Mouse (Mus musculus) right cerebral cortex, adult 2 months (tissue): ENCODE measurements around the gene 4931408C20Rik.

Experiments used
- DNase-seq, 2 experiments: peaks; one replicate each; pipeline ENCODE4 v3.0.0; 2021 to 2022; ENCODE audit warnings: low spot score in 2 of 2

Gene 4931408C20Rik

DNA sequence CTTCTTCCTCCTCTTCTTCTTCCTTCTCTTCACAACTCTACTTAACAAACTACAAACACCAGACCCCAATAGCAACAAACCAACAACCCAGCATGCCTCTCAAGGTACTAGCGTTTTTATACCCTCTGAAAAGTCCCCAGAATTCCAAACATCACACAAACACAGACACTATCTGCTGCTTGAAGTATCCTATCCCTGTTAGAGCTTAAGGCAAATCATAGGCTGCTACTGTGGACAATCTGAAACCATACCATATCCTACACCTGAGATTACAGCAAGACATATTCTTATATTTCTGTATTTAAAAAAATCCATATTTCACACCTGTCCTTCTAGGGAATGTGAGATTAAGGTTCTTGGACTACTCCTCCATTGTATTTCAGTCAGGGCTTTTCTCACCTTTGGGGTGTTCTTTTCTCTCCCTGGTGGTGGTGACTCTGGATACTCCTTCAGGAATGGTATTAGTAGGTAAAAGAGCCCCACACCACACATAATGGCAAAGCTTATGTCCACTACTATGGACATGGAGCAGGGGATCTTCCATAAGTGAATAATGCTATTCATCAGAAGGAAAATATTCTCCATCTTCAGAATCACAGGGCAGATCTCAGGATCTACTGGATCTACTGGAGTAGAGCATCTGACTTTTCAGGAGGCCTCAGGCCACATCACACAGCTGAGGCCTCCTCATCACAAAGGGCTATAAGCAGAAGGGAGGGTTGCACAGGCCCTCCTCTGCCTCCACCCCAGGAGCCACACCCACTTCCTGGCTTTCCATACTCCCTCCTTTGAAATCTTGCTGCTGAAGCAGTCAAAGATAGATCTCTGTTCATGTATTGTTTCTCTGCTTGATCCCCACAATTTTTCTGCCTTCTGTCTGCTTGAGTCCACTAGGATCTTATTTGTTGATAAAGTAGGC, at the start of gene 4931408C20Rik:
Gene 4931408C20Rik (minus strand): TSS at position 619 of the 919 bp plus-strand sequence.
- DNase-seq = peak; percentile 4 to 10

DNA sequence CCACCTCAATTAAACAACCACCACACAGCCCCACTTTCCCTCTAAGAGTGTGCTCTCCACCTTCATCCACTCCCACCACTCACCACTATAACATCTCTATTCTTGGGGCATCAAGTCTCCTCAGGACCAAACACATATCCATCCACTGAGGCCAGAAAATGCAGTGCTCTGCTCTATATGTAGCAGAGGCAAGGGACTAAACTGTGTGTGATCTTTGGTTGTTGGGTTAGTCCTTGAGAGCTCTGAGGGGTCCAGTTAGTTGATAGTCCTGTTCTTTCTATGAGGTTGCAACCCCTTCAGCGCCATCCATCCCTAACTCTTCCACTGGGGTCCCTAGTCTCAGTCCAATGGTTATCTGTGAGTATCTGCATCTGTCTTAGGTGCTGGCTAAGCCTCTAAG, 666 bp upstream of the 4931408C20Rik start:
- no peak for DNase-seq

DNA sequence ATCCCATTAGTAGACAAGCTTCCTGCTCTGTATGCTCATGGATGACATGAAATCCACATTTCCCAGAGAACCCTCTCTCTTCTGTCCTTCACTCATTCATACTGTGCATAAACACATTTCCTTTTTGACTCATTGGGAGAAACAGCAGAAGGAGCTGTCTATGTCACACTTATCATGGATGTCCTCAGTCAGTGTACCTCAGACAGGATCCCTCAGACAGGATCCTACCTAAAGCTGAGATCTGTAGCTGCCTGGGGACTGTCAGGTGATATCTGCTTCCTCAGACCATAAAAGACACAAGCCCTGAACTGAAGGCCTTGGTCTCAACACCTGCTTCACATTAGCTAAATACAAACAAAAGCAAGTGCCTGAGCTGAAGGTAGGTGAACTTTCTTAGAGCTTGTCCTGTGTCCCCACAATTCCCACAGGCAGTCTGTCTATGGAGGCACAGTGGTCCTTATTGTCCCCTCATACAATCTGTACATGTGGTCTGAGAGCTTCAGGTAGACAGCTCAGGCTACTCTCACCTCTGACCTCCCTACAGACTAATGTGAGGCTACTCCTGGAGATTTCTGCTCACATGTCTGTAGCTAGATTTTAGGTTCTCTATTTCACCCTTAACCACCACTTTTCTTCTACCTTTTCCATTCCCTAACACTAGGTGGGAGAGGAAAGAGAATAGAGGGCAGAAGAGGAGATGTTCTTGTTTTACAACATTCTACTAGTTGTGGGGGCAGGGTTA, 1.1 kb downstream of the 4931408C20Rik start:
- DNase-seq = no peak

DNA sequence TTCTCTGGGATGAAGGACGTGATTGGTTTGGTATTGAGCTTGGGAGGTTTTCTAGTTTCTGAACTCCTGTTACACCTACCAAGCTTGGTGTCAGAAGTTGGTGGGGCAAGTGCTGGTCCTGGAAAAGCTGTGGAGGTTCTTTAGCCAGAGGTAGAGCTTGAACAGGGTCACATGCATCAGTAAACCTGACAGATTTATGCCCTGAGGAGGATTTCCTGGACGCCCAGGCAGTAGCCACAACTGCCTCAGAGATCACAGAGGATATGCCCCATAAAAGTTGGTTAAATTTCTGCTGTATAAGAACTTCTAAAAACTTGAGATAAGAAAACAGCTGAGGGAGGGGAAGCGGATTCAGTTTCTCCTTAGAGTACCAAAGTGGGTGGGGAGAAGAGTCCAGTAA, 1.9 kb downstream of the 4931408C20Rik start:
- DNase-seq = no peak

DNA sequence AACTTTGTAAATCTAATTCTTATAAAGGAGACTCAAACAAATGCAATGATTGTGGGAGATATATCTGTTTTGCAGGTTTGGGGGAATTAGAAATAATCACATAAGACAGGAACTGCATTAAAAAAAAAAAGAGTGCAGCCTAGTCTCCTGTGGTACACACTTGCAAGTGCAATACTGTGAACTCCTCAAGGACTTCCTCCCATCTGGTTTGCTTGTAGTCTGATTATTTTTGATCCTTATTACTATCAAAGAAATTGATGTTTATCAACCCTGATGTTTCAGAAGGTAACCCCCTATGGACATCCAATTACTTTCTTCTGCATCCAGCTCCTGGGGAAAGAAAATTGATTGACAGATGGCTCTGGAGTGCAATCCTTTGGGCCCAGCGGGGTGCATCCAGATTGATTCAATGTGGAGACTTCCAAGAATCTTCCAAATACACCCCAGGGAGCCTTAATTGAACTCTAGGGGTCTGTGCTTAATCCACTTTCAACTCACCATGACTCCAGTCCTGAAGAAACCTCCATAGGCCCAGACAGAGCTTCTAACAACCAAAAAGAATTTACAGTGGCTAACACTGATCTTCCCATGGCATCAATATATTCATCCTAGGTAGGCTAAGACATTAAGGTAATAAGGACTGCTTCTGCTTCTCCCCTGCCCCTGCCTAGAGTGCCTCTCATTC, 37.4 kb downstream of the 4931408C20Rik start:
- no peak for DNase-seq

DNA sequence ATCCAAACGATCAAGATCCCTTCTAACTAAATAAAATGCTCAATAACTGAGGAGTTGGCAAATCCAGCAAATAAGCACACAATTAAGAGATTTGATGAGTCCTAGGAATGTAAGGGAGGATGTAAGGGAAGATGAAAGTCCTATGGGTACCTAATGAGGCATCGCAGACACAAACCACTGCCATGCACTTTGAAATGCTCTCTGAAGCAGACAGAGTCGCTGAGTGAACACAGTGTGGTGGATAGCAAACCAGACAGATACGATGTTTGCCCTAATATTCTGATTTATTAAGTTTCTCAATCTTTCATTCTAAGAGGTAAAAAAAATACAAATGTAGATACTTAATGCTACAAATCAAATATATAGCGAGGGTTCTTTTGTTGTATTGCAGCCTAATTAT, 51.2 kb downstream of the 4931408C20Rik start:
- no peak for DNase-seq
